Mouse (Mus musculus): Measurements from ENCODE around the gene BC107364. TPM values are rescaled to one million over a fixed set of nuclear protein-coding genes. Genes with fewer than 3 reads are reported as not detected.
"Not testable (repeated sequence)": the region's sequence is repeated elsewhere in the genome, so short reads cannot be mapped to it uniquely, and the experiment has no call there.

The BC107364 gene
- polyA plus RNA-seq, 1 experiment from 2014 or later: not detected

GRCm38 (mm10) chr3:96496620-96497275, 44.6 kb upstream of the BC107364 start:
- ATAC-seq (ENCODE audit: insufficient number of reproducible peaks, low FRiP score, low TSS enrichment, low read depth); H3K9me3 ChIP-seq (ENCODE audit: control insufficient read depth, low read length); H3K4me1 ChIP-seq (ENCODE audit: control insufficient read depth, insufficient read depth, low read length); DNase-seq (ENCODE audit: low spot score); H3K9ac ChIP-seq (ENCODE audit: low read length); H3K36me3 ChIP-seq (ENCODE audit: control insufficient read depth, insufficient read depth, low read length); H3K27ac ChIP-seq (replicated peaks; ENCODE audit: low read depth, low read length); H3K27me3 ChIP-seq (ENCODE audit: control insufficient read depth, insufficient read depth, low read length): not testable (repeated sequence)
- peak overlapping the region; percentile 39 for H3K4me3 ChIP-seq (ENCODE audit: low read depth, low read length)
- peak overlapping the region; percentile 66 for H3K4me2 ChIP-seq (ENCODE audit: low read depth, severe bottlenecking)
- WGBS: 15% methylated on average over 14 of the region's 14 CpGs

- no peaks in the 10 kb centered on the region for H3K9me3 ChIP-seq (ENCODE audit: control insufficient read depth, low read length)
- H3K9ac ChIP-seq (ENCODE audit: low read length): no peak overlapping the region
- H3K4me3 ChIP-seq (ENCODE audit: low read depth, low read length): no peak overlapping the region
- no peak overlapping the region for H3K27ac ChIP-seq (replicated peaks; ENCODE audit: low read depth, low read length)
- H3K27me3 ChIP-seq (ENCODE audit: control insufficient read depth, insufficient read depth, low read length): no peaks in the 10 kb centered on the region
- no peaks in the 10 kb centered on the region for H3K4me1 ChIP-seq (ENCODE audit: control insufficient read depth, insufficient read depth, low read length)
- DNase-seq (ENCODE audit: low spot score) (no peak), ATAC-seq (ENCODE audit: insufficient number of reproducible peaks, low FRiP score, low TSS enrichment, low read depth) (no peak)
- 64% methylated on average over 7 of the region's 7 CpGs for WGBS
- H3K36me3 ChIP-seq (ENCODE audit: control insufficient read depth, insufficient read depth, low read length): no peaks in the 10 kb centered on the region
- no peak overlapping the region for H3K4me2 ChIP-seq (ENCODE audit: low read depth, severe bottlenecking)
These were observed 44.1 kb upstream of the BC107364 start for GRCm38 (mm10) chr3:96496216-96496615.

GRCm38 (mm10) chr3:96495490-96496210, 43.5 kb upstream of the BC107364 start:
- Histone ChIP-seq H3K4me3 (ENCODE audit: low read depth, low read length) (no peak overlapping the region), H3K9ac (ENCODE audit: low read length) (no peak overlapping the region), H3K4me2 (ENCODE audit: low read depth, severe bottlenecking) (no peak overlapping the region), H3K27me3 (ENCODE audit: control insufficient read depth, insufficient read depth, low read length) (no peaks in the 10 kb centered on the region), H3K27ac (replicated peaks; ENCODE audit: low read depth, low read length) (no peak overlapping the region), H3K9me3 (ENCODE audit: control insufficient read depth, low read length) (no peaks in the 10 kb centered on the region), H3K36me3 (ENCODE audit: control insufficient read depth, insufficient read depth, low read length) (no peaks in the 10 kb centered on the region), H3K4me1 (ENCODE audit: control insufficient read depth, insufficient read depth, low read length) (no peaks in the 10 kb centered on the region)
- DNase-seq (ENCODE audit: low spot score) (no peak), ATAC-seq (ENCODE audit: insufficient number of reproducible peaks, low FRiP score, low TSS enrichment, low read depth) (no peak)
- WGBS: 92% methylated on average over 1 of the region's 1 CpGs

- 97% methylated on average over 3 of the region's 3 CpGs for WGBS
- H3K9ac ChIP-seq (ENCODE audit: low read length): no peak overlapping the region
These were observed 42.8 kb upstream of the BC107364 start for GRCm38 (mm10) chr3:96494912-96495311.

GRCm38 (mm10) chr3:96494456-96494855, 42.4 kb upstream of the BC107364 start:
- DNase-seq (ENCODE audit: low spot score); H3K27me3 ChIP-seq (ENCODE audit: control insufficient read depth, insufficient read depth, low read length); ATAC-seq (ENCODE audit: insufficient number of reproducible peaks, low FRiP score, low TSS enrichment, low read depth); H3K27ac ChIP-seq (replicated peaks; ENCODE audit: low read depth, low read length); H3K4me1 ChIP-seq (ENCODE audit: control insufficient read depth, insufficient read depth, low read length); H3K9me3 ChIP-seq (ENCODE audit: control insufficient read depth, low read length); H3K4me3 ChIP-seq (ENCODE audit: low read depth, low read length); H3K4me2 ChIP-seq (ENCODE audit: low read depth, severe bottlenecking); H3K36me3 ChIP-seq (ENCODE audit: control insufficient read depth, insufficient read depth, low read length); H3K9ac ChIP-seq (ENCODE audit: low read length): not testable (repeated sequence)
- WGBS: 98% methylated on average over 5 of the region's 11 CpGs

More at GRCm38 (mm10) chr3:96494912-96495311, 42.8 kb upstream of the BC107364 start:
- no peak overlapping the region for H3K4me2 ChIP-seq (ENCODE audit: low read depth, severe bottlenecking)
- H3K9me3 ChIP-seq (ENCODE audit: control insufficient read depth, low read length): no peaks in the 10 kb centered on the region
- no peak overlapping the region for H3K4me3 ChIP-seq (ENCODE audit: low read depth, low read length)
- no peaks in the 10 kb centered on the region for H3K36me3 ChIP-seq (ENCODE audit: control insufficient read depth, insufficient read depth, low read length)
- no peak for DNase-seq (ENCODE audit: low spot score)
- no peak for ATAC-seq (ENCODE audit: insufficient number of reproducible peaks, low FRiP score, low TSS enrichment, low read depth)
- no peaks in the 10 kb centered on the region for H3K27me3 ChIP-seq (ENCODE audit: control insufficient read depth, insufficient read depth, low read length)
- H3K27ac ChIP-seq (replicated peaks; ENCODE audit: low read depth, low read length): no peak overlapping the region
- H3K4me1 ChIP-seq (ENCODE audit: control insufficient read depth, insufficient read depth, low read length): no peaks in the 10 kb centered on the region

- not testable (repeated sequence) for H3K4me1 ChIP-seq (ENCODE audit: control insufficient read depth, insufficient read depth, low read length); H3K27me3 ChIP-seq (ENCODE audit: control insufficient read depth, insufficient read depth, low read length); H3K36me3 ChIP-seq (ENCODE audit: control insufficient read depth, insufficient read depth, low read length); H3K4me3 ChIP-seq (ENCODE audit: low read depth, low read length); H3K9me3 ChIP-seq (ENCODE audit: control insufficient read depth, low read length); ATAC-seq (ENCODE audit: insufficient number of reproducible peaks, low FRiP score, low TSS enrichment, low read depth); DNase-seq (ENCODE audit: low spot score); H3K4me2 ChIP-seq (ENCODE audit: low read depth, severe bottlenecking); H3K9ac ChIP-seq (ENCODE audit: low read length); H3K27ac ChIP-seq (replicated peaks; ENCODE audit: low read depth, low read length)
- WGBS: 74% methylated on average over 5 of the region's 8 CpGs
These were observed 37.5 kb upstream of the BC107364 start for GRCm38 (mm10) chr3:96489636-96490035.

- H3K4me3 ChIP-seq (ENCODE audit: low read depth, low read length); H3K36me3 ChIP-seq (ENCODE audit: control insufficient read depth, insufficient read depth, low read length); H3K4me1 ChIP-seq (ENCODE audit: control insufficient read depth, insufficient read depth, low read length); H3K9ac ChIP-seq (ENCODE audit: low read length); H3K9me3 ChIP-seq (ENCODE audit: control insufficient read depth, low read length); H3K27me3 ChIP-seq (ENCODE audit: control insufficient read depth, insufficient read depth, low read length); DNase-seq (ENCODE audit: low spot score); H3K4me2 ChIP-seq (ENCODE audit: low read depth, severe bottlenecking): not testable (repeated sequence)
- under 1% methylated on average over 9 of the region's 31 CpGs for WGBS
- H3K27ac ChIP-seq (replicated peaks; ENCODE audit: low read depth, low read length): peak overlapping the region; percentile 65; the same call in 1 of the 2 replicates
- ATAC-seq (ENCODE audit: insufficient number of reproducible peaks, low FRiP score, low TSS enrichment, low read depth): peak; percentile 73
These were observed 37.0 kb upstream of the BC107364 start for GRCm38 (mm10) chr3:96488907-96489629.

- not testable (repeated sequence) for H3K9me3 ChIP-seq (ENCODE audit: control insufficient read depth, low read length); H3K27me3 ChIP-seq (ENCODE audit: control insufficient read depth, insufficient read depth, low read length); DNase-seq (ENCODE audit: low spot score); H3K9ac ChIP-seq (ENCODE audit: low read length); H3K36me3 ChIP-seq (ENCODE audit: control insufficient read depth, insufficient read depth, low read length); H3K4me1 ChIP-seq (ENCODE audit: control insufficient read depth, insufficient read depth, low read length)
- 0% methylated on average over 1 of the region's 55 CpGs for WGBS
- peak; percentile 77 for ATAC-seq (ENCODE audit: insufficient number of reproducible peaks, low FRiP score, low TSS enrichment, low read depth)
- Histone ChIP-seq H3K4me2 (ENCODE audit: low read depth, severe bottlenecking) (peak overlapping the region; percentile 59), H3K4me3 (ENCODE audit: low read depth, low read length) (peak overlapping the region; percentile 19), H3K27ac (replicated peaks; ENCODE audit: low read depth, low read length) (peak overlapping the region; percentile 43; the same call in 1 of the 2 replicates)
These were observed 36.3 kb upstream of the BC107364 start for GRCm38 (mm10) chr3:96488290-96488906.

Measured in limb, embryonic 11.5 days (tissue).